Mouse (Mus musculus) layer of hippocampus, adult 2 months (tissue): ENCODE results near the gene Krt14. TPM values are rescaled to one million over a fixed set of nuclear protein-coding genes. Genes with fewer than 3 reads are reported as not detected.

Source experiments
- DNase-seq, 2 experiments: peaks; one replicate each; pipeline ENCODE4 v3.0.0; 2022; ENCODE audit warnings: low spot score in 2 of 2
- H3K27ac ChIP-seq: fragments of 200-600 bp; 2 replicates; pipeline ENCODE4 v1.8.1; 2022
- H3K4me3 ChIP-seq: fragments of 200-600 bp; 2 replicates; pipeline ENCODE4 v1.8.1; 2022; ENCODE audit warnings: mild to moderate bottlenecking
- CTCF ChIP-seq: fragments of 200-600 bp; conservative IDR thresholded peaks from 2 replicates; pipeline ENCODE4 v1.8.1; 2022; ENCODE audit warnings: antibody characterized with exemption, mild to moderate bottlenecking, moderate library complexity
- total RNA-seq, 2 experiments: library from RNA; stranded (reverse); gene quantifications; 2 replicates each; pipeline ENCODE4 v1.2.3; 2021

Gene Krt14
- total RNA-seq, 2 experiments from 2014 or later = not detected

GRCm38 (mm10) chr11:100192992-100193391, 14.4 kb downstream of the Krt14 start, which contains the start of gene Krt9:
Gene Krt9 (minus strand): TSS chr11:100193246.
- Histone ChIP-seq H3K4me3 (no peak within 1 kb of the TSS), H3K27ac (peak within 1 kb of the TSS; percentile 37; the same call in 1 of the 2 replicates)
- no peak for TF ChIP-seq CTCF
- peak; percentile 8 to 14 for DNase-seq

GRCm38 (mm10) chr11:100191820-100192219, 15.5 kb downstream of the Krt14 start:
- no peak for DNase-seq
- Histone ChIP-seq H3K27ac (no peak overlapping the region), H3K4me3 (no peak overlapping the region)
- no peak for TF ChIP-seq CTCF

GRCm38 (mm10) chr11:100186736-100187135, 20.6 kb downstream of the Krt14 start:
- no peak for TF ChIP-seq CTCF
- no peak overlapping the region for H3K27ac ChIP-seq

GRCm38 (mm10) chr11:100181725-100182124, 25.6 kb downstream of the Krt14 start:
- no peak for DNase-seq
- TF ChIP-seq CTCF = no peak
- H3K4me3 ChIP-seq = no peak overlapping the region
- H3K27ac ChIP-seq = no peak overlapping the region

More at GRCm38 (mm10) chr11:100186736-100187135, 20.6 kb downstream of the Krt14 start:
- H3K4me3 ChIP-seq = no peak overlapping the region
- no peak for DNase-seq

- peak overlapping the region; percentile 60 for H3K27ac ChIP-seq
- peak in 1 of 2 experiments; percentile 12 for DNase-seq
- no peak overlapping the region for H3K4me3 ChIP-seq
- TF ChIP-seq CTCF = no peak
Observed at GRCm38 (mm10) chr11:100179260-100179659, 28.1 kb downstream of the Krt14 start.

- DNase-seq = peak in 1 of 2 experiments; percentile 32
- H3K27ac ChIP-seq = peak overlapping the region; percentile 60; the same call in 1 of the 2 replicates
Observed at GRCm38 (mm10) chr11:100178307-100178706, 29.0 kb downstream of the Krt14 start.

GRCm38 (mm10) chr11:100176791-100177190, 30.6 kb downstream of the Krt14 start:
- no peak overlapping the region for H3K4me3 ChIP-seq
- no peak for DNase-seq
- TF ChIP-seq CTCF = no peak
- no peak overlapping the region for H3K27ac ChIP-seq

More at GRCm38 (mm10) chr11:100178307-100178706, 29.0 kb downstream of the Krt14 start:
- TF ChIP-seq CTCF = no peak
- H3K4me3 ChIP-seq = no peak overlapping the region

GRCm38 (mm10) chr11:100168765-100169762, 38.3 kb downstream of the Krt14 start:
- peak; percentile 78 for TF ChIP-seq CTCF
- H3K27ac ChIP-seq = no peak overlapping the region
- DNase-seq = peak; percentile 50 to 80
- no peak overlapping the region for H3K4me3 ChIP-seq

GRCm38 (mm10) chr11:100168071-100168470, 39.3 kb downstream of the Krt14 start:
- no peak for DNase-seq
- Histone ChIP-seq H3K27ac (no peak overlapping the region), H3K4me3 (no peak overlapping the region)
- no peak for TF ChIP-seq CTCF

- TF ChIP-seq CTCF = no peak
Observed at GRCm38 (mm10) chr11:100164392-100164791, 43.0 kb downstream of the Krt14 start.

GRCm38 (mm10) chr11:100157908-100158477, 49.4 kb downstream of the Krt14 start:
- TF ChIP-seq CTCF = no peak
- DNase-seq = no peak
- H3K27ac ChIP-seq = no peak overlapping the region
- no peak overlapping the region for H3K4me3 ChIP-seq

More at GRCm38 (mm10) chr11:100164392-100164791, 43.0 kb downstream of the Krt14 start:
- DNase-seq = no peak
- Histone ChIP-seq H3K27ac (no peak overlapping the region), H3K4me3 (no peak overlapping the region)

GRCm38 (mm10) chr11:100157331-100157730, 50.0 kb downstream of the Krt14 start:
- no peak for DNase-seq
- no peak overlapping the region for H3K4me3 ChIP-seq
- no peak overlapping the region for H3K27ac ChIP-seq
- no peak for TF ChIP-seq CTCF
